Mouse (Mus musculus) myocyte (in vitro differentiated cells): ENCODE results near the gene Mt1. TPM values are rescaled to one million over a fixed set of nuclear protein-coding genes. Genes with fewer than 3 reads are reported as not detected.

Experiments
- H3K27me3 ChIP-seq: one replicate; pipeline ENCODE4 v1.6.1; 2011; ENCODE audit not compliant: control insufficient read depth, insufficient read depth, insufficient read length
- H3K36me3 ChIP-seq: one replicate; pipeline ENCODE4 v1.6.1; 2011; ENCODE audit not compliant: control insufficient read depth, insufficient read depth
- H3K4me2 ChIP-seq: one replicate; pipeline ENCODE4 v1.6.1; 2011; ENCODE audit warnings: low read depth, control low read depth
- H3K4me3 ChIP-seq: one replicate; pipeline ENCODE4 v1.5.1; 2011; ENCODE audit warnings: mild to moderate bottlenecking, control low read depth, moderate library complexity
- H3K79me2 ChIP-seq: one replicate; pipeline ENCODE4 v1.6.1; 2011; ENCODE audit not compliant: control insufficient read depth, insufficient read depth
- H3ac ChIP-seq: one replicate; pipeline ENCODE4 v1.6.1; 2011; ENCODE audit not compliant: control insufficient read depth, insufficient read length
- CEBPB ChIP-seq: IDR thresholded peaks from 2 replicates; pipeline ENCODE4 v1.6.1; 2011; ENCODE audit warnings: mild to moderate bottlenecking, moderate library complexity; ENCODE audit not compliant: poor library complexity, insufficient read depth, severe bottlenecking
- E2F4 ChIP-seq: IDR thresholded peaks from one replicate; pipeline ENCODE4 v1.6.1; 2011; ENCODE audit warnings: mild to moderate bottlenecking, control low read depth, moderate library complexity; ENCODE audit not compliant: insufficient read depth
- MAX ChIP-seq: IDR thresholded peaks from one replicate; pipeline ENCODE4 v1.6.1; 2011; ENCODE audit warnings: low read depth, mild to moderate bottlenecking, control low read depth
- MYOD1 ChIP-seq, 3 experiments: IDR thresholded peaks; one replicate each; pipeline ENCODE4 v1.6.1; 2011; ENCODE audit warnings: control low read depth in 2 of 3, low read depth in 2 of 3, mild to moderate bottlenecking in 2 of 3, moderate library complexity in 1 of 3; ENCODE audit not compliant: insufficient read length in 2 of 3, control insufficient read depth in 1 of 3
- MYOG ChIP-seq, 3 experiments: IDR thresholded peaks; one replicate each; pipeline ENCODE4 v1.6.1; 2011; ENCODE audit warnings: control low read depth in 2 of 3, low read depth in 2 of 3, mild to moderate bottlenecking in 2 of 3; ENCODE audit not compliant: insufficient read length in 2 of 3, control insufficient read depth in 1 of 3, insufficient read depth in 1 of 3
- POLR2A ChIP-seq: IDR thresholded peaks from one replicate; pipeline ENCODE4 v1.6.1; 2011; ENCODE audit warnings: low read depth, mild to moderate bottlenecking, control low read depth, moderate library complexity; ENCODE audit not compliant: insufficient read length
- POLR2AphosphoS2 ChIP-seq: IDR thresholded peaks from one replicate; pipeline ENCODE4 v1.6.1; 2011; ENCODE audit warnings: low read depth, control low read depth; ENCODE audit not compliant: insufficient read length
- REST ChIP-seq: IDR thresholded peaks from one replicate; pipeline ENCODE4 v1.6.1; 2011; ENCODE audit warnings: mild to moderate bottlenecking, control low read depth, moderate library complexity; ENCODE audit not compliant: insufficient read depth, insufficient read length
- SRF ChIP-seq: IDR thresholded peaks from one replicate; pipeline ENCODE4 v1.6.1; 2011; ENCODE audit warnings: low read depth; ENCODE audit not compliant: control insufficient read depth, insufficient read length
- TCF12 ChIP-seq: IDR thresholded peaks from one replicate; pipeline ENCODE4 v1.6.1; 2011; ENCODE audit warnings: mild to moderate bottlenecking, control low read depth; ENCODE audit not compliant: poor library complexity, insufficient read depth, severe bottlenecking
- TCF3 ChIP-seq: IDR thresholded peaks from one replicate; pipeline ENCODE4 v1.6.1; 2011; ENCODE audit warnings: low read depth, control low read depth; ENCODE audit not compliant: insufficient read length
- USF1 ChIP-seq: IDR thresholded peaks from one replicate; pipeline ENCODE4 v1.6.1; 2011; ENCODE audit warnings: low read depth, mild to moderate bottlenecking, control low read depth, moderate library complexity
- polyA plus RNA-seq: library from polyadenylated mRNA; unstranded; fragments of >200 nt; fragmentation: generic; extraction: Trizol; gene quantifications from one replicate; pipeline ENCODE4 v1.2.1, GENCODE M21; 2012; ENCODE audit warnings: missing spikeins

Mt1 gene
- polyA plus RNA-seq, 1 experiment = 1,165 TPM

- Histone ChIP-seq H3K79me2 (peaks cover 14% of the 10 kb centered on the region), H3K4me3 (peak overlapping the region; percentile 91), H3ac (no peak overlapping the region), H3K36me3 (no peaks in the 10 kb centered on the region), H3K4me2 (peak overlapping the region; percentile 97), H3K27me3 (no peaks in the 10 kb centered on the region)
- TF ChIP-seq MYOG (IDR thresholded peaks at IDR 0.05; ENCODE audit: control insufficient read depth in 1 of 3, insufficient read depth in 1 of 3, insufficient read length in 2 of 3, low read depth in 2 of 3) (no peak), E2F4 (no peak), TCF3 (no peak), REST (no peak), SRF (no peak), USF1 (no peak), POLR2A (no peak), TCF12 (no peak), POLR2AphosphoS2 (no peak), CEBPB (no peak), MYOD1 (IDR thresholded peaks at IDR 0.05; ENCODE audit: control insufficient read depth in 1 of 3, insufficient read length in 2 of 3, low read depth in 2 of 3) (no peak), MAX (no peak)
Observed at GRCm38 (mm10) chr8:94180561-94180908, 1.7 kb downstream of the Mt1 start.

- Histone ChIP-seq H3K79me2 (peaks cover 14% of the 10 kb centered on the region), H3K4me2 (peak overlapping the region; percentile 97), H3K36me3 (no peaks in the 10 kb centered on the region), H3K4me3 (peak overlapping the region; percentile 11), H3K27me3 (no peaks in the 10 kb centered on the region), H3ac (no peak overlapping the region)
- no peak for TF ChIP-seq POLR2A
- TF ChIP-seq USF1 = no peak
- TF ChIP-seq E2F4 = no peak
- TF ChIP-seq CEBPB = no peak
- no peak for TF ChIP-seq SRF
- TF ChIP-seq TCF12 = no peak
- TF ChIP-seq TCF3 = no peak
- TF ChIP-seq MYOD1 (IDR thresholded peaks at IDR 0.05; ENCODE audit: control insufficient read depth in 1 of 3, insufficient read length in 2 of 3, low read depth in 2 of 3) = no peak
- no peak for TF ChIP-seq POLR2AphosphoS2
Observed at GRCm38 (mm10) chr8:94182055-94182929, 3.4 kb downstream of the Mt1 start.

GRCm38 (mm10) chr8:94183117-94183516, 4.2 kb downstream of the Mt1 start:
- Histone ChIP-seq H3K79me2 (peaks cover 14% of the 10 kb centered on the region), H3ac (no peak overlapping the region), H3K36me3 (no peaks in the 10 kb centered on the region), H3K4me2 (peak overlapping the region; percentile 97), H3K4me3 (peak overlapping the region; percentile 11), H3K27me3 (no peaks in the 10 kb centered on the region)
- TF ChIP-seq USF1 (no peak), E2F4 (peak; percentile 11)

GRCm38 (mm10) chr8:94184357-94184843, 5.5 kb downstream of the Mt1 start:
- Histone ChIP-seq H3K79me2 (peaks cover 11% of the 10 kb centered on the region), H3K27me3 (no peaks in the 10 kb centered on the region), H3K4me3 (no peak overlapping the region), H3K4me2 (no peak overlapping the region), H3K36me3 (no peaks in the 10 kb centered on the region), H3ac (no peak overlapping the region)
- TF ChIP-seq MAX (no peak), CEBPB (no peak), MYOD1 (IDR thresholded peaks at IDR 0.05; ENCODE audit: control insufficient read depth in 1 of 3, insufficient read length in 2 of 3, low read depth in 2 of 3) (no peak), MYOG (IDR thresholded peaks at IDR 0.05; ENCODE audit: control insufficient read depth in 1 of 3, insufficient read depth in 1 of 3, insufficient read length in 2 of 3, low read depth in 2 of 3) (no peak), POLR2AphosphoS2 (no peak), POLR2A (no peak), TCF3 (no peak), TCF12 (no peak), USF1 (no peak), E2F4 (no peak), REST (no peak), SRF (no peak)

- Histone ChIP-seq H3K79me2 (no peaks in the 10 kb centered on the region), H3K36me3 (no peaks in the 10 kb centered on the region), H3ac (no peak overlapping the region), H3K4me2 (no peak overlapping the region), H3K4me3 (no peak overlapping the region), H3K27me3 (no peaks in the 10 kb centered on the region)
- TF ChIP-seq SRF (no peak), POLR2A (no peak), REST (no peak), POLR2AphosphoS2 (no peak), E2F4 (no peak), MAX (no peak), CEBPB (no peak), TCF3 (no peak), TCF12 (no peak), USF1 (no peak)
Observed at GRCm38 (mm10) chr8:94185791-94186190, 6.9 kb downstream of the Mt1 start.
